Mouse (Mus musculus): Measurements from ENCODE around the gene Vps52. TPM values are rescaled to one million over a fixed set of nuclear protein-coding genes. Genes with fewer than 3 reads are reported as not detected.

Gene Vps52
- polyA plus RNA-seq, 1 experiment from 2014 or later, result 23.5 TPM

DNA sequence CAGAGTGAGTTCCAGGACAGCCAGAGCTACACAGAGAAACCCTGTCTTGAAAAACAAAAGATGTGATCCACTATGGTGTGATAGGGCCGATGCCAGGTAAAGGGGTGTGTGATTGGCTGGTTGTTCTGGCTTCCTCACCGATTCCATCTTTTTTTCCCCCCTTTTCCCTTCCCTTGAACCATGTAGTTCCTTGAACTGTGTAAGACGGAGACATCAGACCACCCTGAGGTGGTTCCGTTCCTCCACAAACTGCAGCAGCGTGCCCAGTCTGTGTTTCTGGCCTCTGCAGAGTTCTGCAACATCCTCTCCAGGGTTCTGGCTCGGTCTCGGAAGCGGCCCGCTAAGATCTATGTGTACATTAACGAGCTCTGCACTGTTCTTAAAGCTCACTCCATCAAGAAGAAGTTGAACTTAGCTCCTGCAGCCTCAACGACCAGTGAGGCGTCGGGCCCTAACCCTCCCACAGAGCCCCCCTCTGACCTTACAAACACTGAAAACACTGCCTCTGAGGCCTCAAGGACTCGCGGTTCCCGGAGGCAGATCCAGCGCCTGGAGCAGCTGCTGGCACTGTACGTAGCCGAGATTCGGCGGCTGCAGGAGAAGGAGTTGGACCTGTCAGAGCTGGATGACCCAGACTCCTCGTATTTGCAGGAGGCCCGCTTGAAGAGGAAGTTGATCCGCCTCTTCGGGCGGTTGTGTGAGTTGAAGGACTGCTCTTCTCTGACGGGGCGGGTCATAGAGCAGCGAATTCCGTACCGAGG is 44.4 kb upstream of the Vps52 start:
- Histone ChIP-seq H3K27ac (ENCODE audit: low read depth, low read length) (no peak overlapping the region), H3K4me2 (replicated peaks; ENCODE audit: low read depth) (no peak overlapping the region), H3K9me3 (ENCODE audit: control insufficient read depth) (no peaks in the 10 kb centered on the region), H3K36me3 (ENCODE audit: control insufficient read depth, insufficient read depth) (peaks cover 42% of the 10 kb centered on the region), H3K4me1 (replicated peaks; ENCODE audit: control insufficient read depth, insufficient read depth, low read length) (0 out of 2 replicates have a peak, but pooled peaks cover 4% of the 10 kb centered on the region), H3K27me3 (replicated peaks; ENCODE audit: control insufficient read depth, insufficient read depth, low read length) (no peaks in the 10 kb centered on the region), H3K9ac (ENCODE audit: low read depth, low read length) (no peak overlapping the region), H3K4me3 (ENCODE audit: low read depth, low read length) (no peak overlapping the region)
- no peak for ATAC-seq
- TF ChIP-seq CTCF (IDR thresholded peaks at IDR 0.05; ENCODE audit: low read depth), result no peak
- 92% methylated on average over 31 of the region's 31 CpGs for WGBS

- Histone ChIP-seq H3K36me3 (ENCODE audit: control insufficient read depth, insufficient read depth) (peaks cover 43% of the 10 kb centered on the region), H3K9ac (ENCODE audit: low read depth, low read length) (no peak overlapping the region), H3K4me1 (replicated peaks; ENCODE audit: control insufficient read depth, insufficient read depth, low read length) (peaks cover 4% of the 10 kb centered on the region; the same call in 1 of the 2 replicates), H3K4me3 (ENCODE audit: low read depth, low read length) (no peak overlapping the region), H3K27me3 (replicated peaks; ENCODE audit: control insufficient read depth, insufficient read depth, low read length) (no peaks in the 10 kb centered on the region), H3K4me2 (replicated peaks; ENCODE audit: low read depth) (no peak overlapping the region), H3K9me3 (ENCODE audit: control insufficient read depth) (no peaks in the 10 kb centered on the region), H3K27ac (ENCODE audit: low read depth, low read length) (no peak overlapping the region)
- ATAC-seq, result no peak
- 89% methylated on average over 28 of the region's 28 CpGs for WGBS
- TF ChIP-seq CTCF (IDR thresholded peaks at IDR 0.05; ENCODE audit: low read depth), result no peak
Observed at GRCm38 (mm10) chr17:33911813-33912414, 43.7 kb upstream of the Vps52 start.

DNA sequence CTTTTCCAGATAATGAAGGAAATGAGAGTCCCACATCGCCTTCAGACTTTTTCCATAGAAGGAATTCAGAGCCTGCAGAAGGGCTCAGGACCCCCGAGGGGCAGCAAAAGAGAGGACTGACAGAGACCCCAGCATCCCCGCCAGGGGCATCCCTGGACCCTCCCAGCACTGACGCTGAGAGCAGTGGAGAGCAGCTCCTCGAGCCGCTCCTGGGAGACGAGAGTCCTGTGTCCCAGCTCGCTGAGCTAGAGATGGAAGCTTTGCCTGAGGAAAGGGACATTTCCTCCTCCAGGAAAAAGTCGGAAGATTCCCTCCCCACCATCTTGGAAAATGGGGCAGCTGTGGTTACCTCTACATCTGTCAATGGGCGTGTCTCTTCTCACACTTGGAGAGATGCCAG is 42.3 kb upstream of the Vps52 start:
- Histone ChIP-seq H3K4me3 (ENCODE audit: low read depth, low read length) (no peak overlapping the region), H3K9me3 (ENCODE audit: control insufficient read depth) (no peaks in the 10 kb centered on the region), H3K27ac (ENCODE audit: low read depth, low read length) (0 out of 2 replicates have a peak overlapping the region, but pooled peaks have one; percentile 21), H3K36me3 (ENCODE audit: control insufficient read depth, insufficient read depth) (peaks cover 53% of the 10 kb centered on the region), H3K9ac (ENCODE audit: low read depth, low read length) (no peak overlapping the region), H3K27me3 (replicated peaks; ENCODE audit: control insufficient read depth, insufficient read depth, low read length) (no peaks in the 10 kb centered on the region), H3K4me2 (replicated peaks; ENCODE audit: low read depth) (no peak overlapping the region), H3K4me1 (replicated peaks; ENCODE audit: control insufficient read depth, insufficient read depth, low read length) (peaks cover 4% of the 10 kb centered on the region; the same call in 1 of the 2 replicates)
- TF ChIP-seq CTCF (IDR thresholded peaks at IDR 0.05; ENCODE audit: low read depth), result no peak
- ATAC-seq, result no peak
- 89% methylated on average over 10 of the region's 10 CpGs for WGBS

GRCm38 (mm10) chr17:33913905-33914304 is 41.7 kb upstream of the Vps52 start:
- no peak overlapping the region for H3K4me2 ChIP-seq (replicated peaks; ENCODE audit: low read depth)
- no peak for ATAC-seq
- no peaks in the 10 kb centered on the region for H3K9me3 ChIP-seq (ENCODE audit: control insufficient read depth)
- H3K9ac ChIP-seq (ENCODE audit: low read depth, low read length), result no peak overlapping the region
- WGBS, result 94% methylated on average over 8 of the region's 8 CpGs
- no peaks in the 10 kb centered on the region for H3K27me3 ChIP-seq (replicated peaks; ENCODE audit: control insufficient read depth, insufficient read depth, low read length)
- no peak overlapping the region for H3K4me3 ChIP-seq (ENCODE audit: low read depth, low read length)
- H3K4me1 ChIP-seq (replicated peaks; ENCODE audit: control insufficient read depth, insufficient read depth, low read length), result peaks cover 4% of the 10 kb centered on the region; the same call in 1 of the 2 replicates
- TF ChIP-seq CTCF (IDR thresholded peaks at IDR 0.05; ENCODE audit: low read depth), result no peak
- H3K36me3 ChIP-seq (ENCODE audit: control insufficient read depth, insufficient read depth), result peaks cover 53% of the 10 kb centered on the region
- H3K27ac ChIP-seq (ENCODE audit: low read depth, low read length), result 0 out of 2 replicates have a peak overlapping the region, but pooled peaks have one; percentile 21

DNA sequence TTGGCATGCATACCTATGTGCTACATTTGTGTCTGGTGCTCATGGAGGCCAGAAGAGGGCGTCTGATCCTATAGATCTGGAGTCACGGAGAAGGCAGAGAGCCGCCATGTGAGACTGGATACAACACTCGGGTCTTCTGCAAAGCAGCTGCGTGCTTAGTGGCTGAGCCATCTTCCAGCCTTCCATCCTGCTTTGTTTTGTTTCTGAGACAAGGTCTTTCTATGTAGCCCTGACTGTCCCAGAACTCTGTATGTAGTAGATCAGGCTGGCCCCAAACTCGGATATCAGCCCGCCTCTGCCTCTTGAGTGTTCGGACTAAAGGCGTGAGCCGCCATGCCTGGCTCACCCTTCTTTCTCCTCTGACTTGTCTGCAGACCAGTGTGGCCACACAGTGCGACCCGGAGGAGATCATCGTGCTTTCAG is 40.6 kb upstream of the Vps52 start:
- Histone ChIP-seq H3K9ac (ENCODE audit: low read depth, low read length) (no peak overlapping the region), H3K27me3 (replicated peaks; ENCODE audit: control insufficient read depth, insufficient read depth, low read length) (no peaks in the 10 kb centered on the region), H3K4me1 (replicated peaks; ENCODE audit: control insufficient read depth, insufficient read depth, low read length) (peaks cover 4% of the 10 kb centered on the region; the same call in 1 of the 2 replicates), H3K4me2 (replicated peaks; ENCODE audit: low read depth) (peak overlapping the region; percentile 79), H3K27ac (ENCODE audit: low read depth, low read length) (no peak overlapping the region), H3K36me3 (ENCODE audit: control insufficient read depth, insufficient read depth) (peaks cover 53% of the 10 kb centered on the region), H3K9me3 (ENCODE audit: control insufficient read depth) (no peaks in the 10 kb centered on the region), H3K4me3 (ENCODE audit: low read depth, low read length) (peak overlapping the region; percentile 67; the same call in 1 of the 2 replicates)
- 69% methylated on average over 13 of the region's 13 CpGs for WGBS
- TF ChIP-seq CTCF (IDR thresholded peaks at IDR 0.05; ENCODE audit: low read depth), result peak; percentile 45
- ATAC-seq, result no peak

DNA sequence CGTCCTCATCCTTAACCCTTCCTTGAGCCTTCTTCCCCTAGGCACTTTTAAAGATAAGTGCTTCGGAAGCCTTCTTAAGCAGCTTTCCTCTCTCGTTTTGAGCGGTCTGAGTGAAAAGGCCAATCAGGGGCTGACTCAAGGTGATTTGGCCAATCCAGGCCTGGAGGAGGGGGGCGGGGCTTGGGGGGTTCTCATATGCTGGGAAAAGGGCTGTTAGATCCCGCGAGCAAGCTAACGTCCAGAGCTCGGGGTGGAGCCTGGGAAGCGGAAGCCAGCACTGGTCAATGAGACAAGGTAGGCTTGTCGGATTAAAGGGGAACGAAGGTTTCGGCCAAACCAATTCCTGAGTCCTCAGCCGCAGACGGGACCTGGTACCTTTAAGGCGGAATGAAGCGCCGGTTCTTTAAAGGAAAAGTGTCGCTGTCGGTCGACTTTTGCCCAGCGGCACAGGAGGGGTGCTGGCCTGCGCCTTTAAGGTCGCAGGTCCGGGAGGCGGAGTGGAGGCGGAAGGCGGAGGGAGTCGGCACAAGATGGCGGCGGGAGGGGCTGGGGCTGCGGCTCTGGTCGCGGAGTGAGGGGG is 39.9 kb upstream of the Vps52 start, which contains the start of the genes Tapbp and Zbtb22:
Gene Tapbp (plus strand): TSS at position 229 of the 580 bp plus-strand sequence.
Gene Zbtb22 (plus strand): TSS at position 234 of the 580 bp plus-strand sequence.
- peak; percentile 91 for ATAC-seq
- no peaks in the 10 kb centered on the region for H3K9me3 ChIP-seq (ENCODE audit: control insufficient read depth)
- peaks cover 53% of the 10 kb centered on the region for H3K36me3 ChIP-seq (ENCODE audit: control insufficient read depth, insufficient read depth)

More for the DNA sequence above, 39.9 kb upstream of the Vps52 start, which contains the start of the genes Tapbp and Zbtb22:
- H3K4me2 ChIP-seq (replicated peaks; ENCODE audit: low read depth), result peak within 1 kb of the TSS; percentile 79
- peak within 1 kb of the TSS; percentile 67 for H3K4me3 ChIP-seq (ENCODE audit: low read depth, low read length)
- TF ChIP-seq CTCF (IDR thresholded peaks at IDR 0.05; ENCODE audit: low read depth), result no peak
- no peaks in the 10 kb centered on the region; the same call in 1 of the 2 replicates for H3K4me1 ChIP-seq (replicated peaks; ENCODE audit: control insufficient read depth, insufficient read depth, low read length)
- peak within 1 kb of the TSS; percentile 64 for H3K9ac ChIP-seq (ENCODE audit: low read depth, low read length)
- under 1% methylated on average over 31 of the region's 34 CpGs for WGBS
- peak within 1 kb of the TSS; percentile 86 for H3K27ac ChIP-seq (ENCODE audit: low read depth, low read length)
- H3K27me3 ChIP-seq (replicated peaks; ENCODE audit: control insufficient read depth, insufficient read depth, low read length), result no peaks in the 10 kb centered on the region

Data from intestine, postnatal 0 days (tissue).